Mouse (Mus musculus) R1 (cell line): ENCODE results near the gene Olfr721-ps1.
A peak's percentile ranks its signal among the peaks of the same experiment; 100 is the strongest.

Experiments
- DNase-seq: peaks from one replicate; pipeline ENCODE4 v3.0.0-alpha.2; 2018; ENCODE audit warnings: low read depth, low spot score

Olfr721-ps1 gene

DNA sequence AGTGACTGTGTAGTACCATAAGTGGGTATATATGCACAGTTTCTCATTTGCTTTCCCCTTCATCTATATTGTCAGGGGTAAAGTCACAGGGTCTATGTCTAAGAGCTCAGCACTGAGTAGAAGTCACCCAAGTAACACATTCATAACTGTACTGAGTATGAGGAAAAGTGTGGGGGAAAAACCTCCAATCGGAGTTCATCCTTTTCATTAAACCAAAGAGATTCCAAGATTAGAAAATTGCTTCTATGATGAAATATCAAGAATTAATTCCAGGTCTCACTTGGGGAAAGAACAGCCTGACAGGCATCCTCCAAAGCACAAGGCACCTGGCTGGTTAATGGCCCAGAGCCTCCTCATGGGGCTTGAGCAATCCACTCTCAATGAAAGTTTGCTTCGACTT, at the start of gene Olfr721-ps1:
Gene Olfr721-ps1, plus strand, starts transcription at position 301 of the 400 bp plus-strand sequence.
- no peak for DNase-seq

DNA sequence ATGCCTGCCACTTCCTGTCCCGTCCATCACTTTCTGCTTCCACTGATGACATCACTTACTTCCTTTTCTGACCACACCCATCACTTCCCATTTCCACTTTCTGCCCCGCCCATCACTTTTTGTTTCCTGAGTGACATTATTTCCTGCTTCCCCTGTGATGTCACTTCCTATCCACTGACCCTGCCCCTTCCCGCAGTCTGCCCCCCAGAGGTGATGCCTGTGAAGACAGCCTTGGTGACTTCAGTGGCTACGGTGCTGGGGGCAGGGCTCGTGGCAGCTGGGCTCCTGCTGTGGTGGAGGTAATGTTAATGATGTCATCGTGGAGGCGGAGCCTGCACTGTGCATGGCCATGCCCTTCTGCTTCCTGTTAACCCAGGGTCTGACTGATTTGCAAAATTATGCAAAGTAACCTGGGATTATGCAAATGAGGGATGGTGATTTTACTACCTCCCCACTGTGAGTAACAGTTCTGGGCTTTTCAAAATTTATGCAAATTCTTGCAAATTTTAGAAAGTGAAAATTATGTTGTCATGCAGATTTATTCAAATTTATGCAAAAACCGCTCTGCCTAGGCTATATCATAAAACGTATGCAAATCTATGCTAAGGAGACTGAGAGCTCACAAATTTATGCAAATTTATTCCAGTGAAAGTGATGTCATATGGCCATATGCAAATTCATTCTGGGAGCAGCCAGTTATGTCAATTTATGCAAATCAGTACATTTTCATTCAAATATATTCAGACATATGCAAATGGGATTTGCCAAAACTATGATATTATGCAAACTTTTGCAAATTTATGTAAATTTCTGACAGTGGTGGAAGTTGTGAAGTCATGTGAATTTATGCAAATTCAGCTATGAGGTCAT, 49.1 kb upstream of the Olfr721-ps1 start:
- peak; percentile 37 for DNase-seq

DNA sequence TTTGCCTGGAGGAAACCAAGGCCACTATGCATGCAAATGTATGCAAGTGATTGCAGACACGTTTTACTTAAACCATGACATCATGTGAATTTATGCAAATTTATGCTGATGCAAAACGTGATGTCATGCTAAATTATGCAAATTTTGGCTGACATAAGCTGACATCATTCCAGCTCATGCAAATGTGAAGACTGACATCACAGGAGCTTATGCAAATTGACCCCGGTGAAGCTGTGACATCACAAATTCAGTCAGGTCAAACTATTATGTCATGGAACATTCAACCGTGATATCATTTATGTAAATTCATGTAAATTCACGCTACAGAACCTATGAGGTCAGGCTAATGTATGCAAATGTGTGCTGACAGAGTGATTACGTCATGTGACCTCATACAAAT, 48.5 kb upstream of the Olfr721-ps1 start:
- DNase-seq = peak; percentile 66

DNA sequence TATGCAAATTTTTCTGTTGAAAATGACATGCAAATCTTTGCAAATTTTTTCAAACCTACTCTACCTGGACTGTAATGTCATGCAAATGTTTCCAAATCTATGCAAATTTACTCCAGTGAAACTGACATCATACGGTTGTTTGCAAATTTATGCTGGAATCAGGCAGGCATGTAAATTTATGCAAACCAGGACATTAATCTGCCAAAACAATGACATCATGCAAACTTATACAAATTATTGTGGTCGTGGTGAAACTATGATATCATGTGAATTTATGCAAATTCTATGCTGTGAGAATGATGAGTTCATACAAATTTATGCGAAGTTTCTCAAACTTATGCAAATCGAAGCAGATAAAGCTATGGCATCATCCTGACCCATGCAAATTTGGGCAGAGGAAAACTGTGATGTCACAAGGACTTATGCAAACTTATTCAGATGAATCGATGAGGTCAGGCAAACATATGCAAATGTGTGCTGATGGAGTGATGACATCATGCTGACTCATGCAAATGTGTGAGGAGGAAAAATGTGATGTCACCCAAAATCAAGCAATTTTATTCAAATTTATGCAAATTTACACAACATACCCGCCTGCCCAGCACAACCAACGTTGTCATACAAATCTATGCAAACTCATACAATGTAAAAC, 47.9 kb upstream of the Olfr721-ps1 start:
- DNase-seq = peak; percentile 55

DNA sequence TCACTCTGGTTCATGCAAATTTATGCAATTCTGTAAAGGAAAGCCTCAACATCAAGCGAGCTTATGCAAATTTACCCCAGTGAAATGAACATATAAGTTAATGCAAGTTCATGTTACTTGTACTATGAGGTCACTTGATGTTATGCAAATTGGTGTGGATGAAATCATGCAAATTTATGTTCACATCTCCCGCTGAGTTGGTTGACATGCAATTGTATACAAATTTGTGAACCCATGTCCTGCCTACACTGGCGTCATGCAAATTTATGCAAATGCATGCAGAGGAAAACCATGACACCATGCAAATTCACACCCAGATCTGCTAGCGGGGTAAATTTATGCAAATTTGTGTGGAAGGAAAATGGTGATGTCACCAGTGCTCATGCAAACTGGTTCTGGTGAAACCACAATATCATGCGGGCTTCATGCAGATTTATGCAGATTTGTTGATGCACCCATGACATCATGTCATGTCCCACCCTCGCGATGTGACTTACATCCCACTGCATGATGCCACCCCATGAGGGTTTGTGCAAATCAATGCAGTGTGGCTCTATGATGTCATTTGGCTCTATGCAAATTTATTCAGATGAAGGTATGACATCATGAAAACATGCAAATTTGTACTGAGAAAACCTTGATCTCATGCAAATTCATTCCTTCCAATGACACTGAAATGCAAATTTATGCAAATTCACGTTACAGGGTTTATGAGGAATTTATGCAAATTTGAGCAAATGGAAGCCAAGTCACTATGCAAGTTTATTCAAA, 47.2 kb upstream of the Olfr721-ps1 start:
- peak; percentile 57 for DNase-seq

DNA sequence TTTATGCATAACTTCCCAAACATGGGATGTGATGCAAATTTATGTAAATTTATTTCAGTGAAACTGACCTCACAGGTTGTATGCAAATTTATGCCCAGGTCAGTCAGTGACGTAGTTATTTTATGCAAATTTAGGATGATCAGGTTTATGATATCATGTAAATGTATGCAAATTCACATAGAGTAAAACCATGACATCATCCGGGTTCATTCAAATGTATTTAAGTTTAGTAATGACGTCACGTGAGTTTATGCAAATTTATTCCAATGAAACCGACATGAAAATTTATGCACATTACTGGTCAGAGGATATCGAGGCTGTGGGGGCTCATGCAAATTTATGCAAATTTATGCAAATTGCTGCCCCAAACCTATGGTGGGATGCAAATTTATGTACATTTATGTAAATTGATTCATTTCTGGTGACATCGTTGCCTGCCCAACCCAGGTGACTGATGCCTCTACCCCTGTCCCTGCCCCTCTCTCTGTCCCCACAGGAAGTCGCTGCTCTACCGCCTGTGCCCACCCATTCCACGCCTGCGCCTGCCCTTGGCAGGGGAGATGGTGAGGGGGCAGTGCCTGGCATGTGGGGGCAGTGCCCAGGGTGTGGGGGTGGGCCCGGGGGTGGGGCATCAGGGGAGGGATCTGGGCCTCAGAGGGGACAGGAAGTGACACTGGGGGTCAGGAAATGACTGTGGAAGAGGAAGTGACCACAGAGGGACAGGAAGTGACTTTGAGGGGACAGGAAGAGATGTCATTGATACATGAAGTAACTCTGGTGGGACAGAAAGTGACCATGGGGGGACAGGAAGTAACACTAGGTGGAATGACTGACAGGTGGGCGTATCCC, 46.4 kb upstream of the Olfr721-ps1 start:
- DNase-seq = no peak

DNA sequence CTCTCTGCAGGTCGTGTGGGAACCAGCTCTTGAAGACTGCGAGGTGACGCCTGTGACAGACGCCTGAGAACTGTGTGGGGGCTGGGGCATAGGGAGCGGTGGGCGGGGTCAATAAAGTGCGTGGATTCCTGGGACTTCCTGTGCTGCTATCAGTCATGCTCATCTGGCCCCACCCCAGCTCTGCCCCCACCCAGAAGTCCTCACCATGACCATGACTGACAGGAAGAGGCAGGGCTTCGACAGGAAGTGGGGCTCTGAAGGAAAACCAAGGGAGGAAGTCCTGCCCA, 45.8 kb upstream of the Olfr721-ps1 start:
- peak; percentile 51 for DNase-seq

DNA sequence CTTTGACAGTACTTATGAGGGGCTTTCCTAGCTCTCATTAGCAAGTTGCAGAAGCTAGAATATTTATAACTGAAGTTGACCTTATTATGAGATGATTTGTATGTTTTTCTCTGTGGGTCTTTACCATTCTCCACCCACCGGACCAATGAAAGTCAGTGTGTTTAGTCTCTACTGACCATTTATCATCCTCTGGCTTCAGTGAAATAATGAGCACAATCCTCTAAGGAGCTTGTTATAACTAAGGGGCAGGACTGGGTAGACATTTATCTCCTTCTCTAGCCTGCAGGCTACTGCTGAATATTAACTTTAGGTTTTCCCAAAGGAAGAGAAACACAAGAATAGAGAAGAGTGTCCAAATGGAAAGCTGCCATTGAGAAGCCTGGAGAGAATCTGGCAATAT, 5.6 kb upstream of the Olfr721-ps1 start:
- DNase-seq = no peak

DNA sequence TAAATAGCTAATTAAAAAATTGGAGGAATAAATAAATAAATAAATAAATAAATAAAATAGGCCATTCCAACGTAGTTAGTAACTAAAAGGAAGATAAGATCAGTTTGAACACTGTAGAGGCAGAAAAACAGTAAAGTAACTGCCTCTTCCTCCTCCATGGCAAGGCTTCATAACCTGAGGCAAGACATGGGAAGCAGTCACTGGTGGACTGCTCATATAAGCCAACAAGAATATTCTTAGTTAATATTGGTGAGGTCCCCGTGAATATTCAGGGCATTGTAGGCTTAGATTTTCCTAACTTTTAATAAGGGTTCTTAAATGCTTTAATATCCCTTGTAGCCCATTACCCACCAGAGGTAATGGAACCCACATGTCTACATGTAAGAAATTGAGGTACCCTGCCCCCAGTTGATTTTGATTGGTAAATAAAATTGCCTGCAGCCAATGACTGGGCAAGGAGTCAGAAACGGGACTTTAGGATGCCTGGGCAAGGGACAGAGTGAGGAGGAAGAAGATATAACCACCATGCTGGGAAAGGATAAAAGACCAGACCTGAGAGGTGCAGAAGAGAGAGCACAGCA, 35.1 kb downstream of the Olfr721-ps1 start:
- DNase-seq = no peak
